Mouse (Mus musculus) ES-E14 (cell line): ENCODE results near the gene Isg20.

Experiments used
- HCFC1 ChIP-seq: IDR thresholded peaks from 2 replicates; pipeline ENCODE4 v1.6.1; 2012; ENCODE audit warnings: low read length, inconsistent platforms, borderline replicate concordance; ENCODE audit not compliant: insufficient read depth
- MAFK ChIP-seq: IDR thresholded peaks from 2 replicates; pipeline ENCODE4 v1.6.1; 2014; ENCODE audit warnings: mild to moderate bottlenecking, low read depth, low read length, inconsistent platforms; ENCODE audit not compliant: insufficient read depth
- ZNF384 ChIP-seq: IDR thresholded peaks from 2 replicates; pipeline ENCODE4 v1.6.1; 2012; ENCODE audit warnings: low read depth, low read length, inconsistent platforms

DNA sequence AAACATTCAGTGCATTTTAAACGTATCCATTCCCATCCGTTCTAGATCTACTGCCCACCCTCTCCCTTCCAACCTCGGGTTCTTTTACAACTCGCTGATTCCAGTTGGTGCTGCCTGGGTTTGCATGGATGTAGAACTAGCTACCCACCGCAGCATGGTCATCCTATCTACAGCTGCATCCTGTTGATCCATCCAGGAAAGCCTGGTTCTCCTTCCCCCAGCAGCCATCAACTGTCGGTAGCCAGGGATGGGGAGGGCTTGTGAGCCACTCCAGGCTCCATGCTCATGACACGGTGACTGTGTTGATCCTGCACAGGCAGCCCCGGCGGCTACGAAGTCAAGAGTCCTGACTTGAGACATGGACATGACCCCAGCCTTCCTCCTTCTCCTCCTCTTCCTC, 19.3 kb upstream of the Isg20 start:
- no peak for TF ChIP-seq MAFK
- TF ChIP-seq ZNF384, result no peak
- no peak for TF ChIP-seq HCFC1
